Mouse (Mus musculus) thymus, postnatal 10 days (tissue): ENCODE data around the gene Cer1.
A peak's percentile ranks its signal among the peaks of the same experiment; 100 is the strongest.

Experiments used
- DNase-seq, 2 experiments: peaks; one replicate each; pipeline ENCODE4 v3.0.0; 2021; ENCODE audit warnings: low spot score in 2 of 2

The Cer1 gene

GRCm38 (mm10) chr4:82884636-82885534 is at the start of gene Cer1:
TSS of gene Cer1 (minus strand) at chr4:82885148.
- DNase-seq: no peak

- no peak for DNase-seq
These were observed 49.4 kb upstream of the Cer1 start for GRCm38 (mm10) chr4:82934308-82934707.

DNA sequence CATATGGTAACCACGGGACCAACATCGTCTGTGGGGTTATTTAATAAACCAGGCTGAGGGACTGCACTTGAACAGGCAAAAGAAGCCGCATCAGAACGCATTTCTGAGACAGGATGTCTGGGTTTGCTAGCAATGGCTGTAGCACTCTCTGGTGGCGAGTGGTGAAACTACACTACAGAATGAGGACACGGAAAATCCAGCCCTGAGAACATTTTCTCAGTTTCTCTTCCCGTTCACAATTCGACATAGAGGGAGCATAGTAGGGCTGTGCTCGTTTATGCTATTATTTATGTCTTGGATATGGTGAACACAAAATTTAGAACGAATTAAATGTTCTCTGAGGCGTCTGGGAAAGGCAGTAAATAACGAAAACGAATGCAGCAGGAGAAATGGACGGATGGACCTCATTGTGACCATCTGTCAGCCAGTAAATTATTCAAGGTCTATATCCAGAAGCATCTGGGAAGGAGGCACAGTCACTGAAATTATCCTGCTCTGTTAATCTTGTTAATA is 48.8 kb upstream of the Cer1 start:
- DNase-seq: peak in 1 of 2 experiments; percentile 38

GRCm38 (mm10) chr4:82930079-82930478 is 45.1 kb upstream of the Cer1 start:
- no peak for DNase-seq

GRCm38 (mm10) chr4:82921962-82922361 is 37.0 kb upstream of the Cer1 start:
- no peak for DNase-seq

DNA sequence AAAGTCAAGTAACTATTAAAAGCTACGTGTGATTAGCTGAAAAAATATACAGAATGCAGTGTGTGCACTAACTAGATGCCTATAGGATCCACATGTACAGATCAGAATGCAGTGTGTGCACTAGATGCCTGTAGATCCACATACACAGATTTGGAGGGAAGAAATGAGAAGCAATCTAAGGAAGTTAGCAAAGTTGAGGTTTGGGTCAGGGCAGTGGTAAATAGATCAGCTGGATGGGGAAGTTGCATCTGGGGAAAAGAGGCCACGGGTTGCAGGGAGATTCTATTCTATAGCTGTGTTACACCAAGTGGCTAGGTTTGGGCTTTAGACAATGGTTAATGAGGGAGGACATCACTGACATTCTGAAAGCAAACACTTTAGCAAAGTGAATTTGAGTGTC is 33.7 kb upstream of the Cer1 start:
- DNase-seq: no peak

- no peak for DNase-seq
These were observed 31.7 kb upstream of the Cer1 start for GRCm38 (mm10) chr4:82916678-82917050.

DNA sequence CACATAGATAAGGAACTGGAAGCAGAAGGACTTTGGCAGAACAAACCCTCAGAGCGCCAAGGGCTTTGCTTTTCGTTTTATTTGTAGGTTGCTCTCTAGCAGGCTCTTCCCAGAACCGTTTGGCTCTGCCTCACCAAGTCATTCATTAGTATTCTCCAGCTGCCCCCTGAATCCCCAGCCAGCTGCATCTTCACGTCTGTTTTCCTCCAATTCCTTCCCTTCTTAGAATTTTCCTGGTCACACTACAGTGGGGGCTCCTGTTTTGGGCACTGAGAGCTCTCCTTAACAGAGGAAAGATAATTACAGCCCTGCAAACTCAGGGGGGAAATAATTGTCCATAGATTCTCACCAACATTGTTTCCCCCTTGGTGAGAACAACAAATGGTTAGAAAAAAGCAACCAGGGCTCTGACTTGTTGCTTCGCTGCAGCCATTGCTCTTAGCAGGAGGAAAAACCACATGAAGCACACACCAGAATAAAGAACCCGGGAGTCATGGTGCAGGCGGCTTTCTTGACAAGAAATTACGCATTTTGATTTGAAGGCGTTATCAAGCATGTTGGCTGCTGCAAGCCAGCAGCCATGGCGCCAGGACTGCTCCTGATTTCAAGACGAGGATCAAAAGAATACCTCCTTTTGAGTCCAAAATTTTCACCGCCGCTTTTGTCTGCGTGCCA is 31.2 kb upstream of the Cer1 start:
- DNase-seq: no peak

GRCm38 (mm10) chr4:82915576-82915975 is 30.6 kb upstream of the Cer1 start:
- DNase-seq: no peak

- DNase-seq: no peak
These were observed 29.7 kb upstream of the Cer1 start for GRCm38 (mm10) chr4:82914601-82915143.

GRCm38 (mm10) chr4:82895227-82895626 is 10.3 kb upstream of the Cer1 start:
- no peak for DNase-seq

DNA sequence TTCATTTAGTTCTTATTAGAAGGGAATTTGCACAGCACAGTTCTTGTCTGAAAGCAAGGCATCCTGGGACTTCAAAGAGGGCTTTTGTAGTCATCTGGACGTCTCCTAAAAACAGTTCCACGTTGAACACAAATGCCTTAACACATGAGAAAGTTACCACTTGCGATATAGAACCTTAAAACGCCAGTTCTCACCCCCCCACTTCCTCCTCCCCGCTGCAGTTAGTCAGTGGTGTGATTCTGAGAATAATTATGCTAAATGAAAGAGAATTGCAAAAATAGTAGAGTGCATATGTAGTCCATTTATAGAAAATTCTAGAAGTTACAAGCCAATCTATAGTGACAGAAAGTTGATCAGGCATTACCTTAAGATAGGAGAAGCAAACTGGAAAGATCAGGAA is 7.3 kb upstream of the Cer1 start:
- DNase-seq: no peak

GRCm38 (mm10) chr4:82891566-82891965 is 6.6 kb upstream of the Cer1 start:
- no peak for DNase-seq

DNA sequence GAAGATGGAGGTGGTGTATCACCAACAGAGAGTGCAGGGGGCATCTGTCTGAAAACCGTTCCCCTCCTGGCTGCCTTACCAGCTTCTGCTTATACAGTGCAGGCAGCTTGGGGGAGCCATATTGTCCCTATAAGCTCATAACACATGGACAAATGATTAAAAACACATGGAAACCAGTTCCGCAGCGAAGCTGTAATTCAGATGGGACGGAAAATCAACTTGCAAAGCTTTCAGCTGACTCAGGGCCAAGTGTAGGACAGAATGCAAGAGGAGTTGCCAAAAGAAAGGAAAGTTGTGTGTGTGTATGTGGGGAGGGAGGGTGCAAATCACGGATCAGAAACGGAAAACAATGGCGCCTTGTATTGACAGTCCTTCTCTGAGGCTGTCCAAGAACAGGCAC is 6.1 kb upstream of the Cer1 start:
- DNase-seq: no peak

DNA sequence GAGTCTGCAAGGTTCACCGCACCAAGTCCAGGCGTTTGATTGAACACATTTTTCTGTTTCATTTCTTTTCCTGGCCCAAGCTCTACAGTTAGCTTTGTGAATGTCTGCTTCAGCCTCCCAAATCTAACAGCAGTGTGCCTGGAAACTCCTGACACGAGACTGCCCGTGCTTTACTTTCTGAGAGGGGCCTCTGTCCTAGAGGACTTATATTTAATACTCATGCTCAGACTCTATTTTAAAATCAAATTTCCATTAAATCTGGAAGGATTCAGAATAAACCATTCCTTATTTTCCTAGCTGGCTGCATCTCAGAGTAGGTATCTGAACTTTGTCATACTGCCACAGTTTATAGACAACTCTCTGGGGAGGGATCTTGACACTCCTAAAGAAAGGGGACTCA is 5.6 kb upstream of the Cer1 start:
- DNase-seq: no peak

DNA sequence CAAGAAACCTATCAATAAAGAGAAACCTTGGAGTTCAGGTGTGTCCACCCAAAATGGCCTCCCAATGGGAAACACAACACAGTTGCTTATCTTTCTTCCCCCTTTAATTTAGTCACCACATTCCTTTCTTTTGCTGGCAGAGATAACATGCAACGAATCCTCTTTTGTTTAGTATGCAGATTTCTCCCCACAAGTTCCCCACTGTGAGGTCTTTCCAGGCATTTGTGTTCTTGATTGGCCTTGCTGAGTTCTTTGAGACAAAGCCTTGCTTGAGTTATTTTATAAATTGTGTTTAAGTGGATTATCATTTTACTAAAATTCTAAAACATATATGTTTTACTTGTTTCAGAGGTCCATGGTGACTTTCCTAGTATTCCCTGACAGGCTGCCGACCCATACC is 1.2 kb upstream of the Cer1 start:
- DNase-seq: no peak

- no peak for DNase-seq
These were observed 576 bp upstream of the Cer1 start for GRCm38 (mm10) chr4:82885535-82885913.

- DNase-seq: no peak
These were observed 2.4 kb downstream of the Cer1 start for GRCm38 (mm10) chr4:82882500-82882899.

DNA sequence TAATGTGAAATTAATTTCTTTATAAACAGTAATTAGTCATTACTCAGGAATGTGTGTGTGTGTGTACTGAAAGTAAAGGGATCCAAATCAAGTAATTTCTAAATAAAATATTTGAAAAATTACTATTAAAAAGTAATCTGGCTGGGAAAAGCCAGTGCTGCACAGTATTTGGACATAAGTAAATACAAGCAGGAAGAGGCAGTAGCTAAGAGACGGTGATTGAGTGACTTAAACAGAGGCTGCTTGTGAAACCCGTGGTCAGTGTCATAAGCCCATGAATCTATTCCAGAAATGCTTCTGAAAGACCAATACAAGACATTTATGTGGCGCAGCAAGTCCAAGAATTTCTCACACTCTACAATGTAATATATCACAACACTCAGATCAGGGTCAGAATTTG is 3.6 kb downstream of the Cer1 start:
- no peak for DNase-seq

DNA sequence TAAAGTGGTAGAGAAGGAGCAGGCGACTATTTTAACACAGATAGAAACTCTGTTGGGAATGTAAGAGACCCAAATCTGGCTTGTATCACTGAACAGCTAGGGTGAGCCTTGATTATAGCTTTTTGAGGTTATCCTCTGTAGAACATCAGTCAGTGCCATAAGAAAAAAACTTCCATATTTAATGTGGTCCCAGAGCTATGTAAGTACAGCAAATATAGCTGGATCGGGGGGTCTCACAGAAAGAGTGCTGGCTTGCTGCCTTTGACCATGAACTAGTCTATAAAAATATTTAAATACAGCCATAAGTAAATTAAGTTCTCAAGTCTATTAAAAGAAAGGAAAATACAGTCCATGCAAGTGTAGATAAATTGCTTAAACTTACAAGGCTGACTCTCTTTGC is 4.7 kb downstream of the Cer1 start:
- no peak for DNase-seq

- no peak for DNase-seq
These were observed 5.8 kb downstream of the Cer1 start for GRCm38 (mm10) chr4:82879152-82879551.

- DNase-seq: no peak
These were observed 8.3 kb downstream of the Cer1 start for GRCm38 (mm10) chr4:82876656-82877055.

DNA sequence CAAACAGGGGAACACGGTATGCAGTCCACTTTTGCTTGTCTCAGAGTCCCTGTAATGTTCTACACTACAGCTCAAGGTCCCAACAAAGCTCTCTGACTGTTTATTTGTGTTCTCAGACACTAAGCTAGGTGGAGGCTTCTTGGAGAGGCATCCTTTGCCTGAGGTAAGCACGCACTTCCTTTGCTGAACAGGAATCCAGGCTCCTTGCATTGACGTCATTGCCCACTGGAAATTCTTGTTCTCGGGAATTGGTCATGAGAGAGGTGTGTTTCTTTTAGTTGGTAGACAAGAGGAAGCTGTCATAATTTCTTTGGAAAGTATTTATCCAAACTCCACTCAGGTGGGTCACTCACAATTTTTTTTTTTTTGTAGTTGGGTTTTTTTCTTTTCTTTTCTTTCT is 9.4 kb downstream of the Cer1 start:
- no peak for DNase-seq
